Mouse (Mus musculus) neural tube, embryonic 12.5 days (tissue): ENCODE results near the gene Phc3. TPM values are rescaled to one million over a fixed set of nuclear protein-coding genes. Genes with fewer than 3 reads are reported as not detected.

Experiments
- ATAC-seq: fragments of 200-750 bp; cut with Nextera tagmentation; 2 replicates; pipeline ENCODE4 v1.8.0; 2017; ENCODE audit warnings: low read depth, mild to moderate bottlenecking, moderate TSS enrichment, moderate library complexity; ENCODE audit not compliant: low FRiP score
- H3K27ac ChIP-seq: fragments of 300-500 bp; sonication (generic); 2 replicates; pipeline ENCODE4 v1.5.1; 2016
- H3K27me3 ChIP-seq: fragments of 300-500 bp; sonication (generic); replicated peaks from 2 replicates; pipeline ENCODE4 v1.6.1; 2016; ENCODE audit warnings: mild to moderate bottlenecking
- H3K36me3 ChIP-seq: fragments of 300-500 bp; sonication (generic); 2 replicates; pipeline ENCODE4 v1.6.1; 2016; ENCODE audit warnings: mild to moderate bottlenecking
- H3K4me1 ChIP-seq: fragments of 300-500 bp; sonication (generic); 2 replicates; pipeline ENCODE4 v1.6.1; 2016
- H3K4me2 ChIP-seq: fragments of 300-500 bp; sonication (generic); replicated peaks from 2 replicates; pipeline ENCODE4 v1.6.1; 2016; ENCODE audit warnings: mild to moderate bottlenecking
- H3K4me3 ChIP-seq: fragments of 300-500 bp; sonication (generic); 2 replicates; pipeline ENCODE4 v1.5.1; 2016
- H3K9ac ChIP-seq: fragments of 300-500 bp; sonication (generic); 2 replicates; pipeline ENCODE4 v1.6.1; 2016; ENCODE audit warnings: mild to moderate bottlenecking
- H3K9me3 ChIP-seq: fragments of 300-500 bp; sonication (generic); 2 replicates; pipeline ENCODE4 v1.6.1; 2016; ENCODE audit warnings: mild to moderate bottlenecking
- WGBS: fragments of 180-500 bp; shearing (Covaris S2); methylation state at CpG from one replicate; pipeline ENCODE4 v1.1.7; 2016; 5-methylcytosine and 5-hydroxymethylcytosine counted together
- polyA plus RNA-seq: library from polyadenylated mRNA; unstranded; fragments of >200 nt; fragmentation: Nextera tagmentation; extraction: Ambion mirVana; gene quantifications from 2 replicates; pipeline ENCODE4 v1.2.1, GENCODE M21; 2016

The Phc3 gene
- polyA plus RNA-seq, 1 experiment from 2014 or later = 5.0 TPM

GRCm38 (mm10) chr3:30968531-30969092 lies 603 bp downstream of the Phc3 start:
- no peaks in the 10 kb centered on the region for H3K27me3 ChIP-seq
- under 1% methylated on average over 54 of the region's 54 CpGs for WGBS
- H3K9ac ChIP-seq = peak overlapping the region; percentile 95
- H3K27ac ChIP-seq = peak overlapping the region; percentile 74
- peak overlapping the region; percentile 70 for H3K4me2 ChIP-seq
- H3K4me3 ChIP-seq = peak overlapping the region; percentile 100
- H3K9me3 ChIP-seq = no peaks in the 10 kb centered on the region
- H3K4me1 ChIP-seq = peaks cover 7% of the 10 kb centered on the region; the same call in 1 of the 2 replicates
- peak; percentile 82 for ATAC-seq
- peaks cover 20% of the 10 kb centered on the region for H3K36me3 ChIP-seq

GRCm38 (mm10) chr3:30965644-30966043 lies 3.6 kb downstream of the Phc3 start:
- H3K4me1 ChIP-seq = peaks cover 7% of the 10 kb centered on the region; the same call in 1 of the 2 replicates
- no peaks in the 10 kb centered on the region for H3K9me3 ChIP-seq
- no peak overlapping the region for H3K9ac ChIP-seq
- no peak overlapping the region for H3K4me2 ChIP-seq
- H3K4me3 ChIP-seq = no peak overlapping the region
- WGBS = 94% methylated on average over 13 of the region's 13 CpGs
- H3K36me3 ChIP-seq = peaks cover 38% of the 10 kb centered on the region
- H3K27ac ChIP-seq = no peak overlapping the region
- no peak for ATAC-seq
- no peaks in the 10 kb centered on the region for H3K27me3 ChIP-seq

- Histone ChIP-seq H3K27ac (no peak overlapping the region), H3K36me3 (peaks cover 48% of the 10 kb centered on the region), H3K9ac (no peak overlapping the region), H3K27me3 (no peaks in the 10 kb centered on the region), H3K9me3 (no peaks in the 10 kb centered on the region), H3K4me1 (peaks cover 7% of the 10 kb centered on the region; the same call in 1 of the 2 replicates), H3K4me2 (no peak overlapping the region), H3K4me3 (no peak overlapping the region)
- WGBS = 83% methylated on average over 3 of the region's 3 CpGs
- no peak for ATAC-seq
Observed at GRCm38 (mm10) chr3:30964216-30964615, 5.0 kb downstream of the Phc3 start.

- H3K36me3 ChIP-seq = peaks cover 58% of the 10 kb centered on the region
- no peak for ATAC-seq
Observed at GRCm38 (mm10) chr3:30963100-30963499, 6.1 kb downstream of the Phc3 start.

GRCm38 (mm10) chr3:30959868-30960831 lies 9.1 kb downstream of the Phc3 start:
- Histone ChIP-seq H3K9me3 (no peaks in the 10 kb centered on the region), H3K4me3 (no peak overlapping the region), H3K4me1 (no peaks in the 10 kb centered on the region), H3K27ac (no peak overlapping the region), H3K27me3 (no peaks in the 10 kb centered on the region), H3K9ac (no peak overlapping the region), H3K36me3 (peaks cover 77% of the 10 kb centered on the region), H3K4me2 (no peak overlapping the region)
- 74% methylated on average over 7 of the region's 7 CpGs for WGBS
- no peak for ATAC-seq

More at GRCm38 (mm10) chr3:30963100-30963499, 6.1 kb downstream of the Phc3 start:
- H3K9ac ChIP-seq = no peak overlapping the region
- no peak overlapping the region for H3K4me2 ChIP-seq
- peaks cover 4% of the 10 kb centered on the region; the same call in 1 of the 2 replicates for H3K4me1 ChIP-seq
- WGBS = 91% methylated on average over 4 of the region's 4 CpGs
- no peaks in the 10 kb centered on the region for H3K9me3 ChIP-seq
- H3K27me3 ChIP-seq = no peaks in the 10 kb centered on the region
- H3K27ac ChIP-seq = no peak overlapping the region
- H3K4me3 ChIP-seq = no peak overlapping the region

GRCm38 (mm10) chr3:30958709-30959108 lies 10.5 kb downstream of the Phc3 start:
- Histone ChIP-seq H3K4me3 (no peak overlapping the region), H3K9me3 (no peaks in the 10 kb centered on the region), H3K36me3 (peaks cover 71% of the 10 kb centered on the region), H3K4me1 (no peaks in the 10 kb centered on the region), H3K9ac (no peak overlapping the region), H3K27ac (no peak overlapping the region), H3K4me2 (no peak overlapping the region), H3K27me3 (no peaks in the 10 kb centered on the region)
- WGBS = 97% methylated on average over 2 of the region's 2 CpGs
- no peak for ATAC-seq

GRCm38 (mm10) chr3:30956327-30956726 lies 12.9 kb downstream of the Phc3 start:
- H3K9me3 ChIP-seq = no peaks in the 10 kb centered on the region
- H3K4me2 ChIP-seq = no peak overlapping the region
- 93% methylated on average over 6 of the region's 6 CpGs for WGBS
- H3K4me3 ChIP-seq = no peak overlapping the region
- H3K27ac ChIP-seq = no peak overlapping the region
- no peaks in the 10 kb centered on the region for H3K27me3 ChIP-seq
- no peak overlapping the region for H3K9ac ChIP-seq
- peaks cover 60% of the 10 kb centered on the region for H3K36me3 ChIP-seq
- no peaks in the 10 kb centered on the region for H3K4me1 ChIP-seq
- ATAC-seq = no peak

GRCm38 (mm10) chr3:30952273-30953070 lies 16.7 kb downstream of the Phc3 start:
- no peaks in the 10 kb centered on the region for H3K4me1 ChIP-seq
- no peak overlapping the region for H3K9ac ChIP-seq
- no peak overlapping the region for H3K4me2 ChIP-seq
- H3K36me3 ChIP-seq = peaks cover 45% of the 10 kb centered on the region
- ATAC-seq = no peak
- WGBS = 92% methylated on average over 12 of the region's 12 CpGs
- no peaks in the 10 kb centered on the region for H3K9me3 ChIP-seq
- H3K27ac ChIP-seq = no peak overlapping the region
- H3K4me3 ChIP-seq = no peak overlapping the region
- H3K27me3 ChIP-seq = no peaks in the 10 kb centered on the region

GRCm38 (mm10) chr3:30951652-30952051 lies 17.6 kb downstream of the Phc3 start:
- ATAC-seq = no peak
- Histone ChIP-seq H3K27me3 (no peaks in the 10 kb centered on the region), H3K9ac (no peak overlapping the region), H3K4me3 (no peak overlapping the region), H3K4me2 (no peak overlapping the region), H3K36me3 (peaks cover 38% of the 10 kb centered on the region), H3K4me1 (no peaks in the 10 kb centered on the region), H3K9me3 (no peaks in the 10 kb centered on the region), H3K27ac (no peak overlapping the region)
- 98% methylated on average over 3 of the region's 3 CpGs for WGBS

- no peaks in the 10 kb centered on the region for H3K9me3 ChIP-seq
- no peak for ATAC-seq
- no peak overlapping the region for H3K4me3 ChIP-seq
- H3K4me2 ChIP-seq = no peak overlapping the region
- no peaks in the 10 kb centered on the region for H3K27me3 ChIP-seq
- H3K36me3 ChIP-seq = peaks cover 31% of the 10 kb centered on the region
- no peaks in the 10 kb centered on the region for H3K4me1 ChIP-seq
- H3K27ac ChIP-seq = no peak overlapping the region
- no peak overlapping the region for H3K9ac ChIP-seq
Observed at GRCm38 (mm10) chr3:30934384-30934783, 34.8 kb downstream of the Phc3 start.

GRCm38 (mm10) chr3:30929828-30930227 lies 39.4 kb downstream of the Phc3 start:
- H3K4me2 ChIP-seq = no peak overlapping the region
- 51% methylated on average over 3 of the region's 3 CpGs for WGBS
- no peaks in the 10 kb centered on the region for H3K27me3 ChIP-seq
- H3K36me3 ChIP-seq = peaks cover 24% of the 10 kb centered on the region
- H3K9ac ChIP-seq = no peak overlapping the region
- no peaks in the 10 kb centered on the region for H3K4me1 ChIP-seq
- no peak overlapping the region for H3K27ac ChIP-seq
- H3K4me3 ChIP-seq = no peak overlapping the region
- no peak for ATAC-seq
- no peaks in the 10 kb centered on the region for H3K9me3 ChIP-seq

- H3K36me3 ChIP-seq = peaks cover 24% of the 10 kb centered on the region
- H3K4me1 ChIP-seq = no peaks in the 10 kb centered on the region
- no peak for ATAC-seq
- H3K9me3 ChIP-seq = no peaks in the 10 kb centered on the region
- no peaks in the 10 kb centered on the region for H3K27me3 ChIP-seq
- H3K4me2 ChIP-seq = no peak overlapping the region
- H3K27ac ChIP-seq = no peak overlapping the region
- no peak overlapping the region for H3K4me3 ChIP-seq
- H3K9ac ChIP-seq = no peak overlapping the region
- WGBS = 95% methylated on average over 3 of the region's 3 CpGs
Observed at GRCm38 (mm10) chr3:30927664-30928063, 41.6 kb downstream of the Phc3 start.
